Mouse (Mus musculus): ENCODE measurements at regions not wholly inside any gene's neighbourhood (a gene's known extent, or its start where the extent isn't known, plus 50 kb on each side); places are given as distances from the start of the nearest gene placed in this dataset.

DNA sequence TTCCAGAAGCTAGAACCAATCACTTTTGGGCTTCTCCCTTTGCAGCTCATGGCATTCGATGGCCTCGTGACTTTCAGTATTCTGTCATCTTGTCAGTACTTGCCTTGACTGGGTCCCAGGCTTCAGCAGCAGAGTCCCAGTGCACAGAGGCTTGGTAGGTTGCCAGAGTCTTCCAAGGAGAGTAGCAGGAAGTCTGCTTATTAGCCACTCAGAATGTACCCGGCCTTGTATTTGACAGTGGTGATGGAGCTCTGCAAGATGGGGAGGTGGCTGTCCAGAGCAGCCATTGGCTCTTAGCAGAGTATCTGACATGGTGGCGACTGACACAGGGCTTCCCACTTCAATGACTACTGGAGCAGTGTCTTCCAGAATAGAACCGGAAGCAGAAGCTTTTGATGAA is 293.3 kb upstream of the Cdh5 start:
- Histone ChIP-seq H3K36me3 (ENCODE audit: control insufficient read depth, insufficient read depth, low read length) (no peaks in the 10 kb centered on the region), H3K27me3 (ENCODE audit: control insufficient read depth, insufficient read depth, low read length) (no peaks in the 10 kb centered on the region), H3K4me1 (replicated peaks; ENCODE audit: control insufficient read depth, insufficient read depth, low read length) (no peaks in the 10 kb centered on the region), H3K4me3 (ENCODE audit: control insufficient read depth, insufficient read depth, low read length) (no peak overlapping the region), H3K27ac (ENCODE audit: control insufficient read depth, insufficient read depth, low read length) (no peak overlapping the region)
- no peak for DNase-seq
- TF ChIP-seq CTCF (IDR thresholded peaks at IDR 0.05; ENCODE audit: borderline replicate concordance, control insufficient read depth, extremely low read depth, insufficient read depth, low read length, poor library complexity) (no peak), POLR2A (IDR thresholded peaks at IDR 0.05; ENCODE audit: control insufficient read depth, extremely low read depth, insufficient read depth, low read length, poor library complexity) (no peak)
- WGBS = 79% methylated on average over 5 of the region's 5 CpGs

DNA sequence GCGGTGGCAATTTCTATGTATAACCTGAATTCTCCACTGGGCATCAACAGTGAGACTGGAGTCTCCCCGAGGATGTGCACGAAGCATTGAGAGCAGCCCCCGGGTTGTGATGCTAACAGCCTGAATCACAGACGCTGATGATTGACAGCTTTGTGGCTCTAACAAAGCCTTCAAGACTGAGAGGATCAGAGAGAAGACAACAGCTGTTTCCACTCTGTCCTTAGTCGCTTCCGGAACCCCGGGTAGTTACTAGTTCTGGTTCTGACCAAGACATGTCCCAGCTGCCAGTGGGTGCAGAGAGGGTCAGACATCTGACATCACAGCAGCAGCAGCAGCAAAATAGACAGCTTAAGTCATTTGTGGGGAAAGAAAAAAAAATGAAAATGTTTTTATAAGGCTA is 292.8 kb upstream of the Cdh5 start:
- H3K36me3 ChIP-seq (ENCODE audit: control insufficient read depth, insufficient read depth, low read length) = no peaks in the 10 kb centered on the region
- no peak overlapping the region for H3K4me3 ChIP-seq (ENCODE audit: control insufficient read depth, insufficient read depth, low read length)
- DNase-seq = no peak

GRCm38 (mm10) chr8:103809140-103809539 is 292.3 kb upstream of the Cdh5 start:
- Histone ChIP-seq H3K36me3 (ENCODE audit: control insufficient read depth, insufficient read depth, low read length) (no peaks in the 10 kb centered on the region), H3K27ac (ENCODE audit: control insufficient read depth, insufficient read depth, low read length) (no peak overlapping the region), H3K4me3 (ENCODE audit: control insufficient read depth, insufficient read depth, low read length) (no peak overlapping the region), H3K4me1 (replicated peaks; ENCODE audit: control insufficient read depth, insufficient read depth, low read length) (no peaks in the 10 kb centered on the region), H3K27me3 (ENCODE audit: control insufficient read depth, insufficient read depth, low read length) (no peaks in the 10 kb centered on the region)
- no peak for TF ChIP-seq POLR2A (IDR thresholded peaks at IDR 0.05; ENCODE audit: control insufficient read depth, extremely low read depth, insufficient read depth, low read length, poor library complexity)
- TF ChIP-seq CTCF (IDR thresholded peaks at IDR 0.05; ENCODE audit: borderline replicate concordance, control insufficient read depth, extremely low read depth, insufficient read depth, low read length, poor library complexity) = no peak
- 72% methylated on average over 7 of the region's 7 CpGs for WGBS
- DNase-seq = no peak

More for the DNA sequence above, 292.8 kb upstream of the Cdh5 start:
- Histone ChIP-seq H3K27ac (ENCODE audit: control insufficient read depth, insufficient read depth, low read length) (no peak overlapping the region), H3K27me3 (ENCODE audit: control insufficient read depth, insufficient read depth, low read length) (no peaks in the 10 kb centered on the region), H3K4me1 (replicated peaks; ENCODE audit: control insufficient read depth, insufficient read depth, low read length) (no peaks in the 10 kb centered on the region)
- WGBS = 88% methylated on average over 8 of the region's 8 CpGs
- TF ChIP-seq POLR2A (IDR thresholded peaks at IDR 0.05; ENCODE audit: control insufficient read depth, extremely low read depth, insufficient read depth, low read length, poor library complexity) = no peak
- TF ChIP-seq CTCF (IDR thresholded peaks at IDR 0.05; ENCODE audit: borderline replicate concordance, control insufficient read depth, extremely low read depth, insufficient read depth, low read length, poor library complexity) = no peak

- Histone ChIP-seq H3K27ac (ENCODE audit: control insufficient read depth, insufficient read depth, low read length) (no peak overlapping the region), H3K4me1 (replicated peaks; ENCODE audit: control insufficient read depth, insufficient read depth, low read length) (no peaks in the 10 kb centered on the region), H3K27me3 (ENCODE audit: control insufficient read depth, insufficient read depth, low read length) (no peaks in the 10 kb centered on the region), H3K36me3 (ENCODE audit: control insufficient read depth, insufficient read depth, low read length) (no peaks in the 10 kb centered on the region), H3K4me3 (ENCODE audit: control insufficient read depth, insufficient read depth, low read length) (no peak overlapping the region)
- no peak for TF ChIP-seq POLR2A (IDR thresholded peaks at IDR 0.05; ENCODE audit: control insufficient read depth, extremely low read depth, insufficient read depth, low read length, poor library complexity)
- no peak for TF ChIP-seq CTCF (IDR thresholded peaks at IDR 0.05; ENCODE audit: borderline replicate concordance, control insufficient read depth, extremely low read depth, insufficient read depth, low read length, poor library complexity)
- DNase-seq = no peak
- 59% methylated on average over 10 of the region's 10 CpGs for WGBS
Measured at GRCm38 (mm10) chr8:103813954-103814591, 287.4 kb upstream of the Cdh5 start.

GRCm38 (mm10) chr8:103816101-103816894 is 285.1 kb upstream of the Cdh5 start:
- WGBS = 88% methylated on average over 15 of the region's 15 CpGs
- H3K4me3 ChIP-seq (ENCODE audit: control insufficient read depth, insufficient read depth, low read length) = no peak overlapping the region
- TF ChIP-seq CTCF (IDR thresholded peaks at IDR 0.05; ENCODE audit: borderline replicate concordance, control insufficient read depth, extremely low read depth, insufficient read depth, low read length, poor library complexity) (no peak), POLR2A (IDR thresholded peaks at IDR 0.05; ENCODE audit: control insufficient read depth, extremely low read depth, insufficient read depth, low read length, poor library complexity) (no peak)
- DNase-seq = no peak
- no peak overlapping the region for H3K27ac ChIP-seq (ENCODE audit: control insufficient read depth, insufficient read depth, low read length)
- no peaks in the 10 kb centered on the region for H3K4me1 ChIP-seq (replicated peaks; ENCODE audit: control insufficient read depth, insufficient read depth, low read length)
- no peaks in the 10 kb centered on the region for H3K36me3 ChIP-seq (ENCODE audit: control insufficient read depth, insufficient read depth, low read length)
- H3K27me3 ChIP-seq (ENCODE audit: control insufficient read depth, insufficient read depth, low read length) = no peaks in the 10 kb centered on the region

DNA sequence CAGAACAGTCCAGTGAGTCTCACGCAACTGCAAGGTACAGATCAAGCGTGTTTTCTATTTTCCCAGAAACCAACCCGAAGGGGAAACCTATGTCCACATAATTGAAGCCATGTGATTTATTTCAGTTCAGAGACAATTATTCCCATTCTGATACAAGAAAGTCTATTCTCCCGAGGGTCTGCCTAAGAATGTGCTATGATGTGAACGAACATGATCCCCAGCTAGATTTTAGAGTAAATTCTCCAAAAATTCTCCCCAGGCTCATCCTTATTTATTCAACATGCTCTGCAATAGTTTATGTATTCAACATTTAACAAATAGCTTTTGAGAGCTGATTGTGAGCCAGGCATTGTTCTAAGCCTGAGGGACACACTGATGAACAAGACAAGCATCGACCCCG is 277.9 kb upstream of the Cdh5 start:
- TF ChIP-seq CTCF (IDR thresholded peaks at IDR 0.05; ENCODE audit: borderline replicate concordance, control insufficient read depth, extremely low read depth, insufficient read depth, low read length, poor library complexity) = no peak
- no peak for TF ChIP-seq POLR2A (IDR thresholded peaks at IDR 0.05; ENCODE audit: control insufficient read depth, extremely low read depth, insufficient read depth, low read length, poor library complexity)
- DNase-seq = no peak
- Histone ChIP-seq H3K36me3 (ENCODE audit: control insufficient read depth, insufficient read depth, low read length) (no peaks in the 10 kb centered on the region), H3K4me1 (replicated peaks; ENCODE audit: control insufficient read depth, insufficient read depth, low read length) (no peaks in the 10 kb centered on the region), H3K27me3 (ENCODE audit: control insufficient read depth, insufficient read depth, low read length) (no peaks in the 10 kb centered on the region), H3K4me3 (ENCODE audit: control insufficient read depth, insufficient read depth, low read length) (no peak overlapping the region), H3K27ac (ENCODE audit: control insufficient read depth, insufficient read depth, low read length) (no peak overlapping the region)
- WGBS = 90% methylated on average over 7 of the region's 7 CpGs

Measured in thymus, adult 2 months (tissue).